Mouse (Mus musculus): ENCODE results near the gene Plekho2. TPM values are rescaled to one million over a fixed set of nuclear protein-coding genes. Genes with fewer than 3 reads are reported as not detected.

Plekho2 gene
- total RNA-seq, 2 experiments from 2014 or later, result 8.3 to 10.7 TPM

- no peak for DNase-seq
- intact Hi-C loops (cut with DNase I; ENCODE audit: low total_unique reads), result no loop called here
Measured at GRCm38 (mm10) chr9:65536491-65536890, 43.3 kb downstream of the Plekho2 start.

GRCm38 (mm10) chr9:65535789-65536469 is 43.9 kb downstream of the Plekho2 start:
- DNase-seq, result no peak
- intact Hi-C loops (cut with DNase I; ENCODE audit: low total_unique reads), result no loop called here

GRCm38 (mm10) chr9:65535191-65535722 is 44.6 kb downstream of the Plekho2 start:
- intact Hi-C loops (cut with DNase I; ENCODE audit: low total_unique reads), result no loop called here
- no peak for DNase-seq

GRCm38 (mm10) chr9:65534111-65534510 is 45.7 kb downstream of the Plekho2 start:
- intact Hi-C loops (cut with DNase I; ENCODE audit: low total_unique reads), result no loop called here
- DNase-seq, result no peak

GRCm38 (mm10) chr9:65532986-65533385 is 46.9 kb downstream of the Plekho2 start:
- DNase-seq, result no peak
- intact Hi-C loops (cut with DNase I; ENCODE audit: low total_unique reads), result no loop called here

- intact Hi-C loops (cut with DNase I; ENCODE audit: low total_unique reads), result no loop called here
Measured at GRCm38 (mm10) chr9:65531283-65531682, 48.6 kb downstream of the Plekho2 start.

GRCm38 (mm10) chr9:65529659-65530058 is 50.2 kb downstream of the Plekho2 start:
- intact Hi-C loops (cut with DNase I; ENCODE audit: low total_unique reads), result no loop called here
- no peak for DNase-seq

More at GRCm38 (mm10) chr9:65531283-65531682, 48.6 kb downstream of the Plekho2 start:
- no peak for DNase-seq

- no peak for DNase-seq
Measured at GRCm38 (mm10) chr9:65528417-65529038, 51.3 kb downstream of the Plekho2 start.

GRCm38 (mm10) chr9:65525445-65526195 is 54.2 kb downstream of the Plekho2 start:
- DNase-seq, result no peak
- intact Hi-C loops (cut with DNase I; ENCODE audit: low total_unique reads), result loop anchor here (2.0 kb wide), 1 partner anchor 55 kb away; the partner anchor contains the start of gene Plekho2

More at GRCm38 (mm10) chr9:65528417-65529038, 51.3 kb downstream of the Plekho2 start:
- intact Hi-C loops (cut with DNase I; ENCODE audit: low total_unique reads), result no loop called here

GRCm38 (mm10) chr9:65523611-65524364 is 56.1 kb downstream of the Plekho2 start:
- DNase-seq, result peak; percentile 84
- intact Hi-C loops (cut with DNase I; ENCODE audit: low total_unique reads), result loop anchor here (2.0 kb wide), 1 partner anchor 57 kb away; the partner anchor contains the start of gene Plekho2

GRCm38 (mm10) chr9:65520505-65520876 is 59.3 kb downstream of the Plekho2 start:
- intact Hi-C loops (cut with DNase I; ENCODE audit: low total_unique reads), result no loop called here
- DNase-seq, result no peak

GRCm38 (mm10) chr9:65519807-65520504 is 59.9 kb downstream of the Plekho2 start, which contains the start of gene Ankdd1a:
Gene Ankdd1a, minus strand, starts transcription at chr9:65520193.
- intact Hi-C loops (cut with DNase I; ENCODE audit: low total_unique reads), result no loop called here
- peak; percentile 40 for DNase-seq

GRCm38 (mm10) chr9:65514851-65515261 is 65.0 kb downstream of the Plekho2 start:
- intact Hi-C loops (cut with DNase I; ENCODE audit: low total_unique reads), result no loop called here
- no peak for DNase-seq

- intact Hi-C loops (cut with DNase I; ENCODE audit: low total_unique reads), result no loop called here
Measured at GRCm38 (mm10) chr9:65514431-65514830, 65.4 kb downstream of the Plekho2 start.

GRCm38 (mm10) chr9:65512520-65512919 is 67.3 kb downstream of the Plekho2 start:
- intact Hi-C loops (cut with DNase I; ENCODE audit: low total_unique reads), result no loop called here
- DNase-seq, result no peak

More at GRCm38 (mm10) chr9:65514431-65514830, 65.4 kb downstream of the Plekho2 start:
- no peak for DNase-seq

- intact Hi-C loops (cut with DNase I; ENCODE audit: low total_unique reads), result no loop called here
Measured at GRCm38 (mm10) chr9:65508449-65508848, 71.4 kb downstream of the Plekho2 start.

GRCm38 (mm10) chr9:65502721-65503505 is 76.9 kb downstream of the Plekho2 start:
- intact Hi-C loops (cut with DNase I; ENCODE audit: low total_unique reads), result no loop called here
- DNase-seq, result no peak

More at GRCm38 (mm10) chr9:65508449-65508848, 71.4 kb downstream of the Plekho2 start:
- DNase-seq, result no peak
